Mouse (Mus musculus) midbrain, embryonic 14.5 days (tissue): ENCODE data around the gene Rtl4. TPM values are rescaled to one million over a fixed set of nuclear protein-coding genes. Genes with fewer than 3 reads are reported as not detected.

Experiments used
- ATAC-seq: fragments of 200-750 bp; cut with Nextera tagmentation; 2 replicates; pipeline ENCODE4 v1.8.0; 2017; ENCODE audit warnings: moderate number of reproducible peaks, moderate library complexity; ENCODE audit not compliant: low FRiP score, low TSS enrichment
- DNase-seq: peaks from one replicate; pipeline ENCODE4 v3.0.0-alpha.2; 2015
- H3K27ac ChIP-seq: fragments of 300-500 bp; sonication (generic); replicated peaks from 2 replicates; pipeline ENCODE4 v1.5.1; 2014; ENCODE audit warnings: mild to moderate bottlenecking, low read depth, low read length, moderate library complexity
- H3K27me3 ChIP-seq: fragments of 300-500 bp; sonication (generic); 2 replicates; pipeline ENCODE4 v1.6.1; 2014; ENCODE audit warnings: low read length, control low read depth, mixed read lengths; ENCODE audit not compliant: control insufficient read depth, insufficient read depth
- H3K36me3 ChIP-seq: fragments of 300-500 bp; sonication (generic); 2 replicates; pipeline ENCODE4 v1.6.1; 2014; ENCODE audit warnings: low read length, control low read depth; ENCODE audit not compliant: control insufficient read depth, insufficient read depth
- H3K4me1 ChIP-seq: fragments of 300-500 bp; sonication (generic); 2 replicates; pipeline ENCODE4 v1.6.1; 2014; ENCODE audit warnings: mild to moderate bottlenecking, antibody characterized with exemption, low read length, control low read depth; ENCODE audit not compliant: control insufficient read depth, insufficient read depth
- H3K4me2 ChIP-seq: fragments of 300-500 bp; sonication (generic); 2 replicates; pipeline ENCODE4 v1.6.1; 2014; ENCODE audit warnings: mild to moderate bottlenecking, low read length, moderate library complexity
- H3K4me3 ChIP-seq: fragments of 300-500 bp; sonication (generic); replicated peaks from 2 replicates; pipeline ENCODE4 v1.5.1; 2014; ENCODE audit warnings: low read depth, low read length
- H3K9ac ChIP-seq: fragments of 300-500 bp; sonication (generic); replicated peaks from 2 replicates; pipeline ENCODE4 v1.6.1; 2014; ENCODE audit warnings: mild to moderate bottlenecking, low read length, moderate library complexity
- H3K9me3 ChIP-seq: fragments of 300-500 bp; sonication (generic); 2 replicates; pipeline ENCODE4 v1.6.1; 2016; ENCODE audit warnings: low read length, control low read depth, mixed read lengths; ENCODE audit not compliant: control insufficient read depth
- WGBS: fragments of 180-500 bp; shearing (Covaris S2); extraction: QIAGEN DNeasy Blood & Tissue Kit; methylation state at CpG from one replicate; pipeline ENCODE4 v1.1.7; 2014; 5-methylcytosine and 5-hydroxymethylcytosine counted together
- microRNA counts: library from miRNA; unstranded; fragments of <30 nt; microRNA quantifications from one replicate; lab custom pipeline; 2016
- microRNA-seq: library from miRNA; unstranded; fragments of <30 nt; microRNA quantifications from one replicate; pipeline ENCODE4, GENCODE M21; 2016
- polyA plus RNA-seq: library from polyadenylated mRNA; unstranded; fragments of >200 nt; fragmentation: Nextera tagmentation; extraction: Ambion mirVana; gene quantifications from 2 replicates; pipeline ENCODE4 v1.2.1, GENCODE M21; 2014

Rtl4 gene
- polyA plus RNA-seq, 1 experiment from 2014 or later, result 0.75 TPM

DNA sequence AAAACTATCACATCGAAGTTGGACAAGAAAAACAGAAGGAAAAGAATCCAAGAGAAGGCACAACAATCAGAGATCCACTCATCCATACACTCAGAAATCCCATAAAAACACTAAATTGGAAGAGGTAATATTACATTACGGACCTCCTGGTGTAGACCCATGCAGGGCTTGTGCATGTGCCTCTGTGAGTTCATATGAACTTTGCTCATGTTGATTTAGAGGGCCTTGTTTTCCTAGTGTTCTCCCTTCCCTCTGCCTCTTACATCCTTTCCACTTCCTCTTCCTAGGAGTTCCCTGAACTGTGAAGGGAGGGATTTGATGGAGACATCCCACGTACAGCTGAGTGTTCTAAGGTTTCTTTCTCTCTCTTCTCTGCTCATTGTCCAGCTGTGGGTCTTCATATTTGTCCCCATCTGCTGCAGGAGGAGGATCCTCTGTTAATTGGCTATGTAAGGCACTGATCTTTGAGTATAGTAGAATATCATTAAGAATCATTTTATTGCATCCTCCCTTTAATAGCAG is 58.9 kb downstream of the Rtl4 start:
- H3K9me3 ChIP-seq, result no peaks in the 10 kb centered on the region
- no peaks in the 10 kb centered on the region for H3K27me3 ChIP-seq
- no peak overlapping the region for H3K4me3 ChIP-seq
- DNase-seq, result no peak
- 64% methylated on average over 3 of the region's 3 CpGs for WGBS
- H3K4me2 ChIP-seq, result no peak overlapping the region
- no peaks in the 10 kb centered on the region for H3K4me1 ChIP-seq
- no peak overlapping the region for H3K27ac ChIP-seq
- H3K9ac ChIP-seq, result no peak overlapping the region
- no peaks in the 10 kb centered on the region for H3K36me3 ChIP-seq
- ATAC-seq, result no peak

GRCm38 (mm10) chrX:144986980-144987379 is 298.3 kb downstream of the Rtl4 start:
- DNase-seq (no peak), ATAC-seq (no peak)
- Histone ChIP-seq H3K36me3 (no peaks in the 10 kb centered on the region), H3K9me3 (no peaks in the 10 kb centered on the region), H3K4me1 (no peaks in the 10 kb centered on the region), H3K4me3 (no peak overlapping the region), H3K9ac (no peak overlapping the region), H3K27me3 (no peaks in the 10 kb centered on the region), H3K4me2 (no peak overlapping the region), H3K27ac (no peak overlapping the region)
- WGBS, result 66% methylated on average over 2 of the region's 2 CpGs

DNA sequence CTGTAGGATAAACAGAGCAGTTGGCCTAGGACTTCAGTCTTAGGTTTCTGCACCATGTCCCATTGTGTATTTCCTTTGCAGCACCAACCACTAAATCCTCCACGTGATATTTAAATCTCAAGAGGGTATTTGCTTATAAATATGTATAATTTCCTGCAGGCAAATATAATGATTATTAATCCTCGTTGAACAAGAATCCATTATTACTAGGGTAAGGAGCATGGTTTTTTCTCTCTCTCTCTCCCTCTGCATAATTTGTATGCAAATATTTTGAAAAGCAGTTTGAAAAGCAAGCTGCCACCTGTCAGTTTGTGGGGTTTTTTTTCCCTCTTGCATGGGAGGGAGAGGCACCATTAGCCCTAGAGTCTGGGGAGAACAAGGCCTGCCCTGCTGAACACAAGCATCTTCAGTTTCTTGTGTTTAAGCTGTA is 376.8 kb downstream of the Rtl4 start:
- H3K27me3 ChIP-seq, result no peaks in the 10 kb centered on the region
- H3K4me1 ChIP-seq, result no peaks in the 10 kb centered on the region
- ATAC-seq (peak; percentile 73; the same call in 1 of the 2 replicates), DNase-seq (peak; percentile 40)
- no peak overlapping the region for H3K4me2 ChIP-seq
- no peak overlapping the region for H3K27ac ChIP-seq
- H3K36me3 ChIP-seq, result no peaks in the 10 kb centered on the region
- H3K9ac ChIP-seq, result no peak overlapping the region
- 32% methylated on average over 2 of the region's 2 CpGs for WGBS
- H3K9me3 ChIP-seq, result no peaks in the 10 kb centered on the region
- H3K4me3 ChIP-seq, result no peak overlapping the region

GRCm38 (mm10) chrX:145089802-145090201 is 401.1 kb downstream of the Rtl4 start:
- DNase-seq, result no peak

GRCm38 (mm10) chrX:145090360-145090759 is 401.7 kb downstream of the Rtl4 start:
- WGBS, result 84% methylated on average over 3 of the region's 3 CpGs

More at GRCm38 (mm10) chrX:145089802-145090201, 401.1 kb downstream of the Rtl4 start:
- Histone ChIP-seq H3K27me3 (no peaks in the 10 kb centered on the region), H3K4me1 (no peaks in the 10 kb centered on the region), H3K9me3 (no peaks in the 10 kb centered on the region), H3K4me2 (no peak overlapping the region), H3K9ac (no peak overlapping the region), H3K27ac (no peak overlapping the region), H3K4me3 (no peak overlapping the region), H3K36me3 (no peaks in the 10 kb centered on the region)
- no peak for ATAC-seq

GRCm38 (mm10) chrX:145090964-145091363 is 402.3 kb downstream of the Rtl4 start:
- Histone ChIP-seq H3K36me3 (no peaks in the 10 kb centered on the region), H3K9ac (no peak overlapping the region), H3K4me2 (no peak overlapping the region), H3K9me3 (no peaks in the 10 kb centered on the region), H3K27me3 (no peaks in the 10 kb centered on the region), H3K27ac (no peak overlapping the region), H3K4me3 (no peak overlapping the region), H3K4me1 (no peaks in the 10 kb centered on the region)
- DNase-seq (no peak), ATAC-seq (no peak)
- WGBS, result 89% methylated on average over 2 of the region's 2 CpGs

More at GRCm38 (mm10) chrX:145090360-145090759, 401.7 kb downstream of the Rtl4 start:
- H3K27me3 ChIP-seq, result no peaks in the 10 kb centered on the region
- no peaks in the 10 kb centered on the region for H3K4me1 ChIP-seq
- ATAC-seq (no peak), DNase-seq (no peak)
- H3K9ac ChIP-seq, result no peak overlapping the region
- H3K4me2 ChIP-seq, result no peak overlapping the region
- no peaks in the 10 kb centered on the region for H3K36me3 ChIP-seq
- no peaks in the 10 kb centered on the region for H3K9me3 ChIP-seq
- no peak overlapping the region for H3K27ac ChIP-seq
- H3K4me3 ChIP-seq, result no peak overlapping the region

MicroRNAs within 50 kb of the gene (microRNA counts, 519-probe panel; counts per million panel counts)
- microRNA mmu-miR-3472 (lab: Ali Mortazavi, UCI), result not detected

Small RNAs within 50 kb of the gene (microRNA-seq; reads per million reads assigned to microRNA genes)
- not detected for gene Mir3472

Other genes with a start within 250 kb of the Rtl4 start
- not detected in 2 replicates for gene Trpc5os, start 232.3 kb upstream of the Rtl4 start, polyA plus RNA-seq
- gene Trpc5, start 727 bp upstream of the Rtl4 start, polyA plus RNA-seq, result 1.9 and 2.2 TPM in 2 replicates